Mouse (Mus musculus) mouse trophoblast stem cell (cell line): ENCODE measurements around the gene Ak4.

ENCODE experiments used
- in situ Hi-C, 2 experiments: fragments of 300-500 bp; cut with MseI, MboI; formaldehyde crosslinking; loops; 2 replicates in 1 of 2; 3 replicates in 1 of 2; pipeline ENCODE4 v1.15.1; 2025

Ak4 gene

GRCm38 (mm10) chr4:101458341-101458740, 39.3 kb downstream of the Ak4 start:
- in situ Hi-C loops: loop anchor here in 1 of 2 experiments (5.0 kb wide), 1 partner anchor 66 kb away; no protein-coding TSS in a partner anchor

GRCm38 (mm10) chr4:101459358-101459757, 40.3 kb downstream of the Ak4 start:
- in situ Hi-C loops: loop anchor here in 1 of 2 experiments (5.0 kb wide), 1 partner anchor 67 kb away; no protein-coding TSS in a partner anchor

- in situ Hi-C loops: no loop called here
These were observed 41.0 kb downstream of the Ak4 start for GRCm38 (mm10) chr4:101460114-101460513.

- in situ Hi-C loops: no loop called here
These were observed 43.0 kb downstream of the Ak4 start for GRCm38 (mm10) chr4:101462065-101462464.

GRCm38 (mm10) chr4:101466264-101466663, 47.2 kb downstream of the Ak4 start:
- in situ Hi-C loops: no loop called here

- in situ Hi-C loops: no loop called here
These were observed 50.2 kb downstream of the Ak4 start for GRCm38 (mm10) chr4:101469242-101469641.

- in situ Hi-C loops: no loop called here
These were observed 51.5 kb downstream of the Ak4 start for GRCm38 (mm10) chr4:101470543-101470942.

GRCm38 (mm10) chr4:101472767-101473166, 53.7 kb downstream of the Ak4 start:
- in situ Hi-C loops: no loop called here

GRCm38 (mm10) chr4:101490320-101490917, 71.3 kb downstream of the Ak4 start:
- in situ Hi-C loops: no loop called here

- in situ Hi-C loops: no loop called here
These were observed 72.6 kb downstream of the Ak4 start for GRCm38 (mm10) chr4:101491704-101492103.

- in situ Hi-C loops: no loop called here
These were observed 74.6 kb downstream of the Ak4 start for GRCm38 (mm10) chr4:101493611-101494197.

- in situ Hi-C loops: no loop called here
These were observed 77.1 kb downstream of the Ak4 start for GRCm38 (mm10) chr4:101496188-101496533.

- in situ Hi-C loops: no loop called here
These were observed 77.6 kb downstream of the Ak4 start, which contains the start of gene Dnajc6 for GRCm38 (mm10) chr4:101496534-101497237. TSS of gene Dnajc6 (plus strand) at chr4:101496648.

- in situ Hi-C loops: no loop called here
These were observed 78.3 kb downstream of the Ak4 start for GRCm38 (mm10) chr4:101497336-101497735.

GRCm38 (mm10) chr4:101504470-101505007, 85.5 kb downstream of the Ak4 start:
- in situ Hi-C loops: no loop called here

GRCm38 (mm10) chr4:101505966-101506365, 86.9 kb downstream of the Ak4 start:
- in situ Hi-C loops: no loop called here

- in situ Hi-C loops: no loop called here
These were observed 87.3 kb downstream of the Ak4 start for GRCm38 (mm10) chr4:101506372-101506771.

GRCm38 (mm10) chr4:101507571-101508422, 88.7 kb downstream of the Ak4 start:
- in situ Hi-C loops: no loop called here

- in situ Hi-C loops: no loop called here
These were observed 89.4 kb downstream of the Ak4 start for GRCm38 (mm10) chr4:101508431-101508830.

- in situ Hi-C loops: no loop called here
These were observed 89.9 kb downstream of the Ak4 start for GRCm38 (mm10) chr4:101508851-101509577.
